Mouse (Mus musculus) erythroblast, adult 5-6 weeks (primary cell): ENCODE data around the gene Gpatch2l. TPM values are rescaled to one million over a fixed set of nuclear protein-coding genes. Genes with fewer than 3 reads are reported as not detected.

ENCODE experiments used
- total RNA-seq, 2 experiments: library from RNA; stranded (forward) in 1 of 2; stranded (reverse) in 1 of 2; fragments of 150-400 nt in 1 of 2; fragments of 200-764, 138-1000 nt in 1 of 2; gene quantifications; 2 replicates each; pipeline versions ENCODE4 v1.2.3 to v1.2.4; 2015 to 2017; ENCODE audit warnings: low replicate concordance in 2 of 2

Gene Gpatch2l
- total RNA-seq, 2 experiments from 2014 or later: 13.4 to 16.8 TPM

Other genes starting within 250 kb of the Gpatch2l start
- gene Tgfb3, start 162.8 kb upstream of the Gpatch2l start, total RNA-seq (2015; ENCODE audit: low replicate concordance): not detected in 2 replicates
- not detected in 2 replicates for gene Tgfb3, start 162.8 kb upstream of the Gpatch2l start, total RNA-seq (2017; ENCODE audit: low replicate concordance)
- not detected in 2 replicates for gene Ift43, start 159.3 kb upstream of the Gpatch2l start, total RNA-seq (2015; ENCODE audit: low replicate concordance)
- not detected in 2 replicates for gene Ift43, start 159.3 kb upstream of the Gpatch2l start, total RNA-seq (2017; ENCODE audit: low replicate concordance)
- gene Esrrb, start 119.3 kb downstream of the Gpatch2l start, total RNA-seq (2015; ENCODE audit: low replicate concordance): not detected in 2 replicates
- gene Esrrb, start 119.3 kb downstream of the Gpatch2l start, total RNA-seq (2017; ENCODE audit: low replicate concordance): 0.14 TPM in 1 of 2 replicates, not detected in the other